Mouse (Mus musculus): Measurements from ENCODE around the gene Col6a6. TPM values are rescaled to one million over a fixed set of nuclear protein-coding genes. Genes with fewer than 3 reads are reported as not detected.
"Not testable (repeated sequence)": the region's sequence is repeated elsewhere in the genome, so short reads cannot be mapped to it uniquely, and the experiment has no call there.

Col6a6 gene
- 0.05 and 0.06 TPM in 2 replicates for polyA plus RNA-seq (2015; fragmentation: Nextera tagmentation; extraction: Ambion mirVana)

DNA sequence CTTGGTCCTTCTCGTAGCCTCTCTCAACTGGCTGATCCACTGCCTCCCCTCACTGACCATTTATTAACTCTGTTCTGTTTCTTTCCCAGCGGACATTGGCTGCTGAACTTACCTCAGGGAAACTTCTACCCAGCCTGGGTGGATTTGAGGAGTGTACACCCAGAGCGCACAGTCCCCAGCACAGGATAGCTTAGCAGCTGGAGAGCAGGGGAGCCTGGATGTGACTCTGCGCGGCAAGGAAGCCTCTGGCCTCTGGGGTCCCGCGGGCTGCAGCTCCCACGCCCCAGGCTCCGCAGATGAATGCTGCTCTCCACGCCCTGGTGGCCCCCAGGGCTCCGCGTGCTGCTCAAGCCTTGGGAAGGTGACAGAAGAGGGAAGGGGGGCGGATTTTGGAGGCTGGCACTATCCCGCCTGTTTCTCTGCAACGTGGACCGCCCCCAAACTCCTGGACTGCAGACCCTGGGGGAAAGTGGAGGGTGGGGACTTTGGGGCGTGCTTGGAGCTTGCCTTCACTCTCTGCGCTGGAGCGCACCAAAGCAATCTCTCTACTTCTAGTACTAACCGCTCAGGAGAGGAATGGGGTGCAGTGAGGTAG, at the start of gene Col6a6:
TSS of gene Col6a6 (minus strand) at position 370 of the 595 bp plus-strand sequence.
- no peaks in the 10 kb centered on the region for H3K4me1 ChIP-seq
- no peak within 1 kb of the TSS for H3K27ac ChIP-seq (replicated peaks)
- no peak within 1 kb of the TSS for H3K4me3 ChIP-seq
- no peak for ATAC-seq (replicated peaks)
- no peaks in the 10 kb centered on the region for H3K27me3 ChIP-seq
- H3K9me3 ChIP-seq, result no peaks in the 10 kb centered on the region
- no peaks in the 10 kb centered on the region for H3K36me3 ChIP-seq
- H3K9ac ChIP-seq (replicated peaks), result no peak within 1 kb of the TSS
- 0 out of 2 replicates have a peak within 1 kb of the TSS, but pooled peaks have one; percentile 6 for H3K4me2 ChIP-seq (replicated peaks)
- WGBS, result 20% methylated on average over 20 of the region's 20 CpGs

DNA sequence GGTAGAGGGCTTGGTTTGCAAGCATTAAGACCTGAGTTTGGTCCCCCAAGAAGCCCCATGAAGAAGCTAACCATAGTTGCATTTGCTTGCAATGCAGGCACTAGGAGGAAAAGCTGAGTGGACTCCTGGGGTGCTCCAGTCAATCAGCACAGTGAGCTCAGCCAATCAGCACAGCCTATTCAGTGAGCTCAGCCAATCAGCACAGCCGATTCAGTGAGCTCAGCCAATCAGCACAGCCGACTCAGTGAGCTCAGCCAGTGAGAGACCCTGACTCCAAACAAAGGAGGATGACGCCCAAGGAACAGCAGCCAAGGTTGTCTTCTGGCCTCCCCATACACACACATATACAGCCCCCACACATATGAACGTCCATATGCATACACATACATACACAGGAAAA, 48.2 kb upstream of the Col6a6 start:
- no peak for ATAC-seq (replicated peaks)
- Histone ChIP-seq H3K27me3 (no peaks in the 10 kb centered on the region), H3K27ac (replicated peaks) (no peak overlapping the region), H3K36me3 (no peaks in the 10 kb centered on the region), H3K4me2 (replicated peaks) (no peak overlapping the region), H3K9ac (replicated peaks) (no peak overlapping the region), H3K4me3 (no peak overlapping the region), H3K4me1 (no peaks in the 10 kb centered on the region), H3K9me3 (no peaks in the 10 kb centered on the region)
- 85% methylated on average over 4 of the region's 4 CpGs for WGBS

DNA sequence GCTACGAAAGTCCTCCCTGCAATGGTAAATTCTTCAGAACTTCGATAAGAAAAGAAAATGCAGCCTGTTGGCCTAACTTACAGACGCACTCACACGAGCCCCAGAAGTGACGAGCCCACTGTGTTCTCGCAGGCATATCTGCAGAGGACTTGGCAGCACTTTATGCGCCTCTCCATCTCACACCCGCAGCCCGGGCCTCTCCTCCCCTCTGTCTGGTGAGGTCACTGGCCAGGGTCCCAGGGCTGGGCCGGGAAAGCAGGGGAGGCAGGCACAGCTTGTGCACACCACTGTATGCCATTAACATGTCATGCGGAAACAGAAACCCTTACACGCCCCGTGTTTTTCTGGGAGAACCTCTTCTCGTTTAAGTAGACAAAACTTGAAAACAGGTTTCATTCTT, 43.7 kb upstream of the Col6a6 start:
- H3K4me3 ChIP-seq, result no peak overlapping the region
- no peaks in the 10 kb centered on the region for H3K4me1 ChIP-seq
- no peak for ATAC-seq (replicated peaks)
- 66% methylated on average over 14 of the region's 14 CpGs for WGBS
- no peaks in the 10 kb centered on the region for H3K27me3 ChIP-seq
- no peak overlapping the region for H3K4me2 ChIP-seq (replicated peaks)
- H3K27ac ChIP-seq (replicated peaks), result no peak overlapping the region
- no peaks in the 10 kb centered on the region for H3K9me3 ChIP-seq
- H3K36me3 ChIP-seq, result no peaks in the 10 kb centered on the region
- H3K9ac ChIP-seq (replicated peaks), result no peak overlapping the region

DNA sequence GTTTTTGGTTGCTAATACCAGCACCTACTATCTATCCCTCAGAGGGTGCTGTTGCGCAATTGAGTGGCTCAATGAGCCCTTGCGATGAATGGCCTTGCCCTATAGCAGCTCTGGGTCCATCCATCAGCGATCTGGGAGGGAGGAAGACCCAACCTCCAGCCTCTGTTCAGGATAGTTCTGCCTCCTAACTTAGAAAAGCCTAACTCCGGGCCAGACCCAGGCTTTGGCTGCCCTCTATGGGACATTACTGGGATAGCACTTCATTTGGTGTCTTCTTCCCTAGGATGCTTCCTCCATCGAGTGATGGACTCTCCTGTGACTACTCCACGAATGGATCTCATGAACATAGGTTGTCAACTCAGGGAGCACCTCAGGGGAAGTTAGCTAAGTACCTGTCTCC, 29.8 kb upstream of the Col6a6 start:
- Histone ChIP-seq H3K4me2 (replicated peaks) (no peak overlapping the region), H3K9ac (replicated peaks) (no peak overlapping the region), H3K9me3 (no peaks in the 10 kb centered on the region), H3K27ac (replicated peaks) (no peak overlapping the region), H3K27me3 (no peaks in the 10 kb centered on the region), H3K4me1 (peaks cover 3% of the 10 kb centered on the region; the same call in 1 of the 2 replicates), H3K36me3 (no peaks in the 10 kb centered on the region), H3K4me3 (no peak overlapping the region)
- peak; percentile 63; the same call in 1 of the 2 replicates for ATAC-seq (replicated peaks)
- 8% methylated on average over 6 of the region's 6 CpGs for WGBS

DNA sequence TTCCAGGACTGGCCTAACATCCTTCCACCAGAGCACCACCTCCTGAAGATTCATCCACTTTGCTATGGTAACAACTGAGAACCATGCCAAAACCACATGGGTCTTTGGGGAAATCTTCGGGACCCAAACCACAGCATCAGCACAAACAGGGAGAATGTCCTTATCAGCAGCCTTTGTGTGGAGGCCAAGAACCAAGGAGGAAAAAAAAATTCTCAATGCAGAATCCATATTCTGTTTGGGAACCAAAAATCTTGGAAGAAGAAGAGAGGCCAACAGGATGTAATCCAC, 24.8 kb upstream of the Col6a6 start:
- Histone ChIP-seq H3K9ac (replicated peaks) (no peak overlapping the region), H3K27me3 (no peaks in the 10 kb centered on the region), H3K27ac (replicated peaks) (no peak overlapping the region), H3K4me3 (no peak overlapping the region), H3K4me2 (replicated peaks) (no peak overlapping the region), H3K36me3 (no peaks in the 10 kb centered on the region), H3K4me1 (peaks cover 3% of the 10 kb centered on the region; the same call in 1 of the 2 replicates), H3K9me3 (no peaks in the 10 kb centered on the region)
- no peak for ATAC-seq (replicated peaks)
- WGBS, result 94% methylated on average over 1 of the region's 1 CpGs

DNA sequence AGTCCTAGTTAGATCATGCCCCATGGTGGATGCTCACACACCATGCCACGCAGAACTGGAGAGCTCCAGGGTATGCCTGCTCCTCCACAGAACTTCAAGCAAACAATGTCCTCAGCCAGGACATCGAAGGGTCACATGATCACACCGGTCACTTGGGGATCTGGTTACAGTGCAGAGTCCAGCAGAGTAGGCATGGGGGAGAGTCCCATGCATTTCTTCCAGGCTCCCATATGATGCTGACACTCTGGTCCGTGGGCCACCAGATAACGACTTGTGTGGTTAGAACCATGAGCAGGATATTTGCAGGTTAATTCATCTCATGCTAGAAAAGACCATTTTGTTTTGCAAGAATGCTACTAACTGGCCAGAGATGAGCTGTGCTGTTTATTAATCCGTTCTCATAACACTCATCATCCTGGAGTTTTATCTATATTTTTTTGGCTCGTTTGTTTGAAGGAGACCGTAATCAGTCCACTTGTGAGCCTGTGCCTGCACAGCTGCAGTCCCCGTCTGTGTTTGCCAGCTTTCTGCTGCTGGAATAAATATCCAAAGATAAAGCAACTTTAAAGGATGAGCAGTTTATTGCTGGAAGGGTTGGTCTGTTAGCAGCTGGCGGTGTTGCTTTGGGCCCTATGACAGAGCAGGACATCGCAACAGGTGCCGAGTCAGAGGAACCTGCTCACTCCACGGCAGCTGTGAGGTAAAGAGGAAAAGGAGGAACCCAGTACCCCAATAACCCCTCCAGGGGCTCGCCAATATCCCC, 24.2 kb upstream of the Col6a6 start:
- Histone ChIP-seq H3K27ac (replicated peaks) (no peak overlapping the region), H3K9me3 (no peaks in the 10 kb centered on the region), H3K4me2 (replicated peaks) (no peak overlapping the region), H3K4me1 (peaks cover 3% of the 10 kb centered on the region; the same call in 1 of the 2 replicates), H3K9ac (replicated peaks) (no peak overlapping the region), H3K4me3 (no peak overlapping the region), H3K36me3 (no peaks in the 10 kb centered on the region), H3K27me3 (no peaks in the 10 kb centered on the region)
- WGBS, result 83% methylated on average over 14 of the region's 14 CpGs
- ATAC-seq (replicated peaks), result no peak

DNA sequence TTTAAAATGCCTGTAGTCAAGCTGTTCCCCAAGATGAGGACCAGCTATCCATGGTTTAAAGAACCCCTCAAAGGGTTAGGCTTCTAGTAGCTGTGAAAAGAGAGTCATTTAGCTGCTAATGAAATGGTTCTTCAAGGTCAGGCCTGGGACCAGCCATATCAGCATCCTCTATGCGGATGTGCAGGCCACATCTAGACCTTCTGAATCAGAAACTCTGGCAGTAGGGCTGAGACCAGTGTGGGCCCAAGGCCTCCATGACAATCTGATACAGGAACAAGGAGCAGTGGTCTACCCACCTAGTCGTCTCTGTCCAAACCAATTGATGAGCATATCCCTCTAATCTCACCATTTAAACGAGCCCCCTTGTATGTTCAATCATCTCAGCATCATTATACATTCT, 23.1 kb upstream of the Col6a6 start:
- Histone ChIP-seq H3K9me3 (no peaks in the 10 kb centered on the region), H3K27me3 (no peaks in the 10 kb centered on the region), H3K9ac (replicated peaks) (no peak overlapping the region), H3K4me2 (replicated peaks) (no peak overlapping the region), H3K4me1 (no peaks in the 10 kb centered on the region), H3K4me3 (no peak overlapping the region), H3K36me3 (no peaks in the 10 kb centered on the region), H3K27ac (replicated peaks) (no peak overlapping the region)
- 81% methylated on average over 3 of the region's 3 CpGs for WGBS
- no peak for ATAC-seq (replicated peaks)

DNA sequence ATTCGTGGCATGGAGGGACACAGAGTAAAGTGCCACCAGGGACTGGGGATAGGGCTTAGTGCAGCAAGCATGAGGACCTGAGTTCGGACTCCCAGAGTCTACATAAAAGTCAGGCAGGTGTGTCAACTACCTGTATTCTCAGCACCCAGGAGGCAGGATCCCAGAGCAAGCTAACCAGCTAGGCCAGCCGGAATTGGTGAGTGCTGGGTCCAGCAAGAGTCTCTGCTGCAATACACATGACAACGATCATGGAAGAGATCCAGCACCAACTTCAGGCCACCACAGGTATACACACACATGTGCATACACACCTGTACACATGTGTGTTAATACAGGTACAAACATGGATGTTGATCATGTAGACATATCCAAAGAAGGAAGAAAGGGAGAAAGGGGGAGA, 20.4 kb upstream of the Col6a6 start:
- Histone ChIP-seq H3K27ac (replicated peaks) (no peak overlapping the region), H3K4me3 (no peak overlapping the region), H3K27me3 (no peaks in the 10 kb centered on the region), H3K9ac (replicated peaks) (no peak overlapping the region), H3K4me1 (no peaks in the 10 kb centered on the region), H3K36me3 (no peaks in the 10 kb centered on the region), H3K4me2 (replicated peaks) (no peak overlapping the region), H3K9me3 (no peaks in the 10 kb centered on the region)
- 81% methylated on average over 4 of the region's 4 CpGs for WGBS
- ATAC-seq (replicated peaks), result no peak

DNA sequence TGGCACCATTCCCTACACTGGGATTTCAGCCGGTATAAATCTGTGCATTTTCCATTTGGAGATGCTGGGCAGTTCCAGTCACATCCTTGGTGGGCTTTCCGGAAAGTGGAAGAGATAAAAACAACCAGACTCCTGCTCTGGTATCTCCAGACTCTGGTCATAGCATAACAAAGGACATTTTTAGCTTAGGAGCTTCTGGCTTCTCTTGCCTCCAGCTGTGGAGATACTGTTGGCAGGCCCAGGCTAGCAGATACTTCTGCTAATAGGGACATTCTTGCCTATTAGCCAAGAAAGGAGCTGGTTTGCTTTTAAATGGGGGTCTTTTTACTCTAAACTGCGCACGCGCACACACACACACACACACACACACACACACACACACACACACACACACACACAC, 19.3 kb upstream of the Col6a6 start:
- Histone ChIP-seq H3K4me1 (no peaks in the 10 kb centered on the region), H3K9ac (replicated peaks) (no peak overlapping the region), H3K4me3 (no peak overlapping the region), H3K9me3 (no peaks in the 10 kb centered on the region), H3K36me3 (no peaks in the 10 kb centered on the region), H3K27me3 (no peaks in the 10 kb centered on the region), H3K27ac (replicated peaks) (no peak overlapping the region), H3K4me2 (replicated peaks) (no peak overlapping the region)
- ATAC-seq (replicated peaks), result no peak
- WGBS, result 87% methylated on average over 5 of the region's 5 CpGs

DNA sequence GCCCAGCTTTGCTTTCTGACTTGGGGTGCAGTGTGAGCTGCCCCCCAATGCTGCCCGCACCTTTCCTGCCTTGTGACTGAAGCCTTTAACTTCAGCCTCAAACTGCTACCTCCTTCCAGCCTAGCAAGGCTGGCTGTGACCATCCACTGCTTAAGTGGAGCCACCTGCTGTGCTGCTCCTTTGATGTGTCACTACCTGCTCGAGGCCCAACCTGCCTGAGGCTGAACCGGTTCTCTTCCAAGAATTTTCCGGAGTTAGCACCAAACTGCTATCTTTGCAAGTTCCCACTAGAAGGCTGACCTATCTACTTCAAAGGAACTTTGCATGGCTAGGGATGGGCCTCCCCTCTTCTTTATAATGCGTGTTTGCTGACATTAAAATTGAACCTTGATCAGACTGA, 13.4 kb upstream of the Col6a6 start:
- not testable (repeated sequence) for H3K4me3 ChIP-seq; H3K27me3 ChIP-seq; H3K4me1 ChIP-seq; H3K36me3 ChIP-seq; H3K9ac ChIP-seq (replicated peaks); H3K4me2 ChIP-seq (replicated peaks); H3K27ac ChIP-seq (replicated peaks); H3K9me3 ChIP-seq; ATAC-seq (replicated peaks)
- 71% methylated on average over 5 of the region's 5 CpGs for WGBS

DNA sequence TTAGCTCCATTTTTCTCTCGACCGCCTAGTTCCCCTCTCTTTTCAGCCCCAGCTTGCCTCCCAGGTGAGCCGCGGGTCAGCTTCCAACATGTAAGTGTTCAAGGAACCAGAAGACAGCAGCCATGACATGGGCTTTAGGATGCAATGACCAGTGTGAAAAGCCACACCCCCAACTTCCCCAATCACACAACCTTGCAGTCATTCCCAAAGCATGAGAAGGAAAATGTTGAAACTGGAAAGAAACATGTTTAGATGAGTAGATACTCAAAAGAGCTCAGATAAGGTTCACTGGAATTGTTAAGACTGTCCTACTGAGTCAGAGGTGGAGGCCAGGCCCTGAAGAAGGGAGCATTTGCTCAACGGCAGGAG, 11.2 kb upstream of the Col6a6 start:
- Histone ChIP-seq H3K27me3 (no peaks in the 10 kb centered on the region), H3K27ac (replicated peaks) (no peak overlapping the region), H3K4me1 (no peaks in the 10 kb centered on the region), H3K9me3 (no peaks in the 10 kb centered on the region), H3K4me3 (no peak overlapping the region), H3K36me3 (no peaks in the 10 kb centered on the region), H3K9ac (replicated peaks) (no peak overlapping the region), H3K4me2 (replicated peaks) (no peak overlapping the region)
- WGBS, result 75% methylated on average over 5 of the region's 5 CpGs
- ATAC-seq (replicated peaks), result no peak

DNA sequence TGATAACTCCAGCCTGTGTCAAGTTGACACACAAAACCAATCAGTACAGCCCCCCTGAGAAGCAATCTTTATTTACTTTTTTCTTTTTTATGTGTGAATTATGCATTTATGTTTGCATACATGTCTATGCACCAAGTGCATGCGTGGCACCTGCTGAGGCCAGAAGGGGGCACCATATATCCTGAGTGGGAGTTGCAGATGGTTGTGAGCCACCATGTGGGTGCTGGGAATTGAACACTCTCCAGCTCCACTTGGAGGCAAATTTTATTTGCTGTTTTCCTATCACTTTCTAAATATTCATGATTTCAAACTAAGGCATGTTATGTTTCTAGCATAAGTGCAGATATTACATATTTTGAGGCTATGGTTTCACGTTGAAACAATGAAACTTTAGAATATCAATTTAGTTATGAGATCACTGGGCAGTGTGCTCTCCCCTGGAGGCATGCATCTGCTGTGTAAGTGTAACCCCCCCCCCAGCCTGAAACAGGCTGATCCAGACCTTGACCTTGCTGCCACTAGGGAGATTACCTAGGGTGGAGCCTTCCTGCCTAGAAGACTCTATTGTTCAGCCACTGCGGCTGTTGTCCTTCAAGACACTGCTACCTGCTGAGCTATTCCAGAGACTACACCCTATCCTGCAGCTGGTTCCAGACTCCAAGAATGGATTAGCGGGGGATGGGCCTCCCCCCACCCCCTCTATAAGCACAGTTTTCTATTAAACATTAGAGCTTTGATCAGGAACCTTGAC, 10.6 kb upstream of the Col6a6 start:
- no peaks in the 10 kb centered on the region for H3K27me3 ChIP-seq
- no peak overlapping the region for H3K4me3 ChIP-seq
- H3K4me1 ChIP-seq, result no peaks in the 10 kb centered on the region
- 76% methylated on average over 4 of the region's 4 CpGs for WGBS
- ATAC-seq (replicated peaks), result no peak
- no peak overlapping the region for H3K9ac ChIP-seq (replicated peaks)
- H3K9me3 ChIP-seq, result no peaks in the 10 kb centered on the region
- no peaks in the 10 kb centered on the region for H3K36me3 ChIP-seq
- no peak overlapping the region for H3K27ac ChIP-seq (replicated peaks)
- H3K4me2 ChIP-seq (replicated peaks), result no peak overlapping the region

All from forebrain, embryonic 15.5 days (tissue).